Mouse (Mus musculus) thymus, adult 2 months (tissue): ENCODE data around the gene Clstn3. TPM values are rescaled to one million over a fixed set of nuclear protein-coding genes. Genes with fewer than 3 reads are reported as not detected.
"Not testable (repeated sequence)": the region's sequence is repeated elsewhere in the genome, so short reads cannot be mapped to it uniquely, and the experiment has no call there.

ENCODE experiments used
- DNase-seq: peaks from one replicate; pipeline ENCODE4 v3.0.0; 2021
- H3K27ac ChIP-seq: fragments of 200-500 bp; 2 replicates; pipeline ENCODE4 v1.5.1; 2012; ENCODE audit warnings: low read length, control low read depth; ENCODE audit not compliant: control insufficient read depth, insufficient read depth
- H3K27me3 ChIP-seq: fragments of 200-500 bp; 2 replicates; pipeline ENCODE4 v1.6.1; 2012; ENCODE audit warnings: mild to moderate bottlenecking, low read length, moderate library complexity, mixed read lengths; ENCODE audit not compliant: control insufficient read depth, insufficient read depth
- H3K36me3 ChIP-seq: fragments of 200-500 bp; 2 replicates; pipeline ENCODE4 v1.6.1; 2012; ENCODE audit warnings: mild to moderate bottlenecking, low read length, moderate library complexity; ENCODE audit not compliant: control insufficient read depth, insufficient read depth
- H3K4me1 ChIP-seq: fragments of 200-500 bp; replicated peaks from 2 replicates; pipeline ENCODE4 v1.6.1; 2012; ENCODE audit warnings: low read length; ENCODE audit not compliant: control insufficient read depth, insufficient read depth
- H3K4me3 ChIP-seq: fragments of 200-500 bp; 2 replicates; pipeline ENCODE4 v1.5.1; 2012; ENCODE audit warnings: mild to moderate bottlenecking, low read length, control low read depth, moderate library complexity; ENCODE audit not compliant: control insufficient read depth, insufficient read depth
- CTCF ChIP-seq: fragments of 200-500 bp; IDR thresholded peaks from 2 replicates; pipeline ENCODE4 v1.5.1; 2012; ENCODE audit warnings: mild to moderate bottlenecking, control low read depth, low read length, moderate library complexity, borderline replicate concordance; ENCODE audit not compliant: control insufficient read depth, poor library complexity, insufficient read depth; ENCODE audit errors: extremely low read depth
- POLR2A ChIP-seq: fragments of 200-500 bp; IDR thresholded peaks from 2 replicates; pipeline ENCODE4 v1.6.1; 2012; ENCODE audit warnings: mild to moderate bottlenecking, low read length, control low read depth, moderate library complexity; ENCODE audit not compliant: control insufficient read depth, poor library complexity, insufficient read depth; ENCODE audit errors: extremely low read depth
- WGBS: fragments of 180-500 bp; shearing (Covaris S2); methylation state at CpG from one replicate; pipeline ENCODE4 v1.1.7; 2018; 5-methylcytosine and 5-hydroxymethylcytosine counted together
- polyA plus RNA-seq: library from polyadenylated mRNA; depleted of rRNA; stranded (reverse); fragments of >200 nt; gene quantifications from 2 replicates; pipeline ENCODE4 v1.2.3, GENCODE M21; 2012; rRNA removed

Gene Clstn3
- polyA plus RNA-seq, 1 experiment: 9.0 TPM

- Histone ChIP-seq H3K27me3 (no peaks in the 10 kb centered on the region), H3K4me3 (no peak overlapping the region), H3K4me1 (no peaks in the 10 kb centered on the region), H3K27ac (no peak overlapping the region), H3K36me3 (peaks cover 56% of the 10 kb centered on the region)
- TF ChIP-seq POLR2A (no peak), CTCF (no peak)
- no peak for DNase-seq
- 88% methylated on average over 6 of the region's 6 CpGs for WGBS
Measured at GRCm38 (mm10) chr6:124399738-124400137, 64.9 kb downstream of the Clstn3 start.

- peaks cover 31% of the 10 kb centered on the region for H3K36me3 ChIP-seq
- not testable (repeated sequence) for H3K27ac ChIP-seq, DNase-seq, H3K4me3 ChIP-seq, H3K27me3 ChIP-seq, H3K4me1 ChIP-seq
- WGBS: 95% methylated on average over 3 of the region's 3 CpGs
Measured at GRCm38 (mm10) chr6:124394991-124395390, 69.6 kb downstream of the Clstn3 start.

Other genes with a start within 250 kb of the Clstn3 start
- gene Vmn2r27, start 232.9 kb downstream of the Clstn3 start, polyA plus RNA-seq: not detected in 2 replicates
- 0.94 and 1.4 TPM in 2 replicates for gene Cd163, start 160.1 kb downstream of the Clstn3 start, polyA plus RNA-seq
- 47.6 and 49.2 TPM in 2 replicates for gene Pex5, start 49.7 kb downstream of the Clstn3 start, polyA plus RNA-seq
- 1.2 and 1.5 TPM in 2 replicates for gene C1rl, start 28.3 kb upstream of the Clstn3 start, polyA plus RNA-seq
- gene C1ra, start 47.6 kb upstream of the Clstn3 start, polyA plus RNA-seq: 9.9 and 11.3 TPM in 2 replicates
- 17.3 and 26.8 TPM in 2 replicates for gene C1s1, start 77.6 kb upstream of the Clstn3 start, polyA plus RNA-seq
- gene C1rb, start 105.5 kb upstream of the Clstn3 start, polyA plus RNA-seq: not detected in 2 replicates
- gene C1s2, start 171.3 kb upstream of the Clstn3 start, polyA plus RNA-seq: 0.08 and 0.13 TPM in 2 replicates
- gene Lpcat3, start 198.2 kb upstream of the Clstn3 start, polyA plus RNA-seq: 173 and 184 TPM in 2 replicates
- 203 and 210 TPM in 2 replicates for gene Emg1, start 247.4 kb upstream of the Clstn3 start, polyA plus RNA-seq
- 150 and 171 TPM in 2 replicates for gene Phb2, start 247.5 kb upstream of the Clstn3 start, polyA plus RNA-seq